Mouse (Mus musculus): Measurements from ENCODE around the gene Pomp.
A peak's percentile ranks its signal among the peaks of the same experiment; 100 is the strongest.

Gene Pomp

DNA sequence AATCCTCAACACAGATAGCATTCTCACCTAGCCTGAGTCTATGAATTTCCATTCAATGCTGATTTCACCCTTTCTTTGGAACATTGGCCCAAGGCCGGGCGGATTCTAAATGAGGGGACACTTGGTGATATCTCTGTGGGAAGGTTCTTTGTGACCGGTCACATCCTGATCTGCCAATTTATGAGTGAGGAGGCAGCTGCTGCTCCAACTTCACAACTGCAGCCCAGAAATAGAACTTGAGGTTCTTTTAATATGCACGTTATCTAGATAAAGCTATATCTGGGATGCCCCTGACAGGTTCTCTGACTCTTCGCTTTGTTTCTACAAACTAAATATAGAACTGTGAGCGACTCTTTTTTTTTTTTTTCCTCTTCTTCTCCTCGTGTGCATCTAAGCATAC lies 10.1 kb upstream of the Pomp start:
- no peak for DNase-seq (ENCODE audit: extremely low read depth, insufficient read length, low spot score)

DNA sequence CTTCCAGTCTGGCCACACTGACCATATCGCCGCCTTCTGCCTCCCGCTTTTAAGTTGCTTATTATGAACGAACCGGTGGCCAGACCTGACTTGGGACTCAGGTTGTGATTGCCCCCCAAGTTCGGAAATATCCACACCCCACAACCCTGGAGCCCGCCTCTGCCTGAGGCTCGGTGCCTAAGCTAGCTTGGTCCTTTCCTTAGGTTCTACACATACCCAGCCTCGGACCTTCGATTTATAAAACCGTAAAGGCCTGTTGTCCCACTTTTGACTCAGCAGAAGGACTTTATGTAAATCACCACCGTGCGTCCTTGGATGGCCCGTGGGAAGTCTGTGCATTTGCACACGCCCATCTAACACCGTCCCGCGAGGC lies 199 bp upstream of the Pomp start:
- DNase-seq (ENCODE audit: extremely low read depth, insufficient read length, low spot score) = no peak

DNA sequence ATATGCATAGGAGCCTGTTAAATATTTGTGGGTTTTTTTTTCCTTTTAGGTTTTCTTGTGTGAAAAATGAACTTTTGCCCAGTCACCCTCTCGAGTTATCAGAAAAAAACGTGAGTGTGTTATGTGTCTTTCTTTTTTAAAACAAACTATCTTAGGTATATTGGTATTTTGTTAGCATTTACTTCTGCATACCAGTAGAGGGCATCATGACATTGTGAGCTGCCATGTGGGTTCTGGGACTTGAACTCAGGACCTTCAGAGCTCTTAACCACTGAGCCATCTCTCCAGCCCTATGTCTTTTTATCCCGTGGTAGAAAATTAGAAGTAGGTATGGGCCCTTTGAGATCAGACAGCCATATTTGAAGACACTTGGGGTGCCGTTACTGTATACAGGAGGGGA lies 8.4 kb downstream of the Pomp start:
- DNase-seq (ENCODE audit: extremely low read depth, insufficient read length, low spot score) = no peak

DNA sequence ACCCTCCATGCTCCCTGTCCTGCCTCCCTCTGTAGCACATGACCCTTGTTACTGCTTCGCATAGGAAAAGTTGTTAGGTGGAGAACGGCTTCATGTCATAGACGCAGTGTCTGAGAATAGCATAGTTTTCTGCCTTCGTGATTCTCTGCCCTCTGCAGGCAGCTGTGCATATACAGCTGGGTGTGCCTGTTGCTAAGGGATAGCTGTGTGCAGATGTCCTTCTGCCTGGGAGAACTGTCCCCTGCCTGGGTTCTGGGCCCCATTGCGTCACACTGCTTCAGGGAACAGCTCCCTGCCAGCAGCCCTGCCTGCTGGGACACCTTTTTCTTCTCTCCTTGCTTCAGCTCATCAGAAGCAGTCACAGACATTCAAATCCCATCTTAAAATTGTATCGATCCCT lies 9.3 kb downstream of the Pomp start:
- no peak for DNase-seq (ENCODE audit: extremely low read depth, insufficient read length, low spot score)

DNA sequence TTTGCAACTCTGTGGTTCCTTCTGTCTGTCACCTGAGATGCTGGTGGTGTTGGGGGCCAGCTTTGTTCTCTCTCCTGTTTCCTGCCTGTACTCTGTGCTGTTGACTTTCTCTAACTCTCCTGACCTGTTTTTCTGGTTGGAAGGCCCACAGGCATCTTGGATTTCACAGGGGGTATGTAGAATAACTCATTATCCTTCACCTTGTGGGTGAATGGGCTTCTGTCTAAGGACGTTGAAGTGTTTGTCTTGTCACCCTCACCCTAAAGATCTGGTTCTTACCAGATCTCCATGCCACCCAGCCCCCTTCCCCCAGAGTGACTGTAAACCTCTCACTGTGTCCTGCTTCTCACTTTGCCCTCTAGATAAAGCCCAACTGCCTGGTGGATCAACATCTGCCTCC lies 10.0 kb downstream of the Pomp start:
- no peak for DNase-seq (ENCODE audit: extremely low read depth, insufficient read length, low spot score)

DNA sequence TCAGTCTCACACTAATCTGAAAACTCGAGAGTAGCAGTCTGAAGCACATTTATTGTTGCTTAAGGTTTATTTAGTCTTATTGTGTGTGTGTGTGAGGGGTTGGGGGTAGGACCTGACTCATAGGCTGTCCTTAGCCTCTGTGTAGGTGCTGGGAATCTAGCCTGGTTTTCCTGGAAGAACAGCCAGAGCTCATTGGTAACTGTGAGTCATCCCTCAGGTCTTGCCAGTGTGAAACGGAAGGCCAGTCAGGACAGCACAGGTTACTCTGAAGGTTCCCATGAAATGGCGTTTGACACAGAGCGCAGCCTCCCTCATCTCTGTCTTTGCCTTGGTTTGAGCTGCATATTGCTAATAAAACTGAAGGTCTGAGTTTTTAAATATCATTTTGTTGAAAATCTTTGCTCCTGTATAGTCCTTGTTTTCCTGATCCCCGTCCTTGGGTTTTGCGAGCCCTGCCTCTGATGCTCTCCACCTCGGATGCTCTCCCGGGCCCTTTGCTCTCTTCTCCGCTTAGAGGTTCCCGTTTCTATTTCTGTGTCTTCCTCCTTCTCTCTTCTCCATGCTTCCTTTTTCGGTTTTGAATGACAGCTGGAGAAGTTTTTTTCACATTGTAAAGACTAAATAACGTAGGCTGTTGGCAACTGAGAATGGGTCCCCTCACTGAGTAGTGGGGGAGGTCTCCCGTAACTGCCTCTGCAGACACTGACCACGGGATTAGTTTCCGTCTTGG lies 11.0 kb downstream of the Pomp start:
- DNase-seq (ENCODE audit: extremely low read depth, insufficient read length, low spot score) = no peak

DNA sequence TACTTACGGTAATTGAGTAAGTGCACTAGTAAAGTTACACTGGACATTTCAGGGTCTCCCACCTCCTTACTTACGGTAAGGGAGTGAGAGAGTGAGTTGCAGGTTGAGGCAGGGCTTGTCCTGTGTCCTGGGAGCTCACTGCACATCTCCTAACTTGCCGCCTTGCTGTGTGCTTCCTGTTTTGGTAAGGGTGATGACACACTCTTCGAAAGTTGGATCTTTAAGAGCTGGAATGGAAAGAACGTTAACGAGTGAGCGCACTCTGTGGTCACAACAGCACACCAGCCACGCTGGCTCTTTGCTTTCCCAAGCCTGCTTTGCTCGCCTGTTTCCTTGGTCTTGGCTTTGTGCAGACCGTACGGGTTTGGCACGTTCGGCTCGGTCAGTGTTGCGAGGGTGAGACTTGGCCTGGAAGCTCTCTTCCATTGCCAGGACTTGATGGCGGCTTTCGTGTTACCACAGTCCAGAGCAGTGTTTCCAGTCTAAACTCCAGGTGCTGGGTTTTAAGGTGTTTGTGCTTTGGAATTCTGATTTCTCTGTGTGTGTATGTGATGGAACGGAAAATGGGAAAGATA lies 14.3 kb downstream of the Pomp start:
- DNase-seq (ENCODE audit: extremely low read depth, insufficient read length, low spot score) = no peak

DNA sequence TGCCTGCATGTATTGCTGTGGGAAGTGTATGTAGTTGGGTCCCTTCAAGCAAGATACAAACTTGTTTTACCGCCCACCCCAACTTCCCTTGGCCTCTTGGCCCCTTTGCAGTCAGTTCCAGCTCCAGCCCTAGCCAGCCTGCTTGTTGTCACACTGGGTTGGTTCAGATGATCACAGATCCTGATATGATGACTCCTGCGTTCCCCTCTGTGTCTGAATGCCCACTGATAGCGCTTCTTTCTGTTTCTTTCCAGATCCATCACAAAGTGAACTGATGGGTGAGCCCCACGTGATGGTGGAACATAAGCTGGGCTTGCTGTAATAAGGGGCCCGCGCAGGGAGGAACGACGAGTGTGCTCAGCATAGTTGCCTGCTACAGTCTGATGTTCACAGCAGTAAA lies 14.9 kb downstream of the Pomp start:
- DNase-seq (ENCODE audit: extremely low read depth, insufficient read length, low spot score) = no peak

DNA sequence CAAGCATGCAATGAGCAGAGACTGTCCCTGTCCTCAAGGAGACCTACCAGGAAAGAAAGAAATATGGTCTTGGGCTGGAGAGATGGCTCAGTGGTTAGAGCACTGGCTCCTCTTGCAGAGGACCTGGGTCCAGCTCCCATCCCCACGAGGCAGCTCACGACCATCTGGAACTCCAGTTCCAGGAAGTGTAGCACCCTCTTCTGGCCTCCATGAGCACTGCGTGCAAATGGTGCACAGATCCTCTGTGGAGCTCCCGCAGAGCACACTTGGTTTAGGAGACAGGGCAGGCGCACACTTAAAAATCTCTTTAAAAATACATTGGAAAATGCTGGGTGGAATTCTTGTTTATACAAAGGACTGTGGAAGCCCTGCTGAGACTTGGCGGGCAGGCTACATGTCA lies 17.3 kb downstream of the Pomp start:
- no peak for DNase-seq (ENCODE audit: extremely low read depth, insufficient read length, low spot score)

DNA sequence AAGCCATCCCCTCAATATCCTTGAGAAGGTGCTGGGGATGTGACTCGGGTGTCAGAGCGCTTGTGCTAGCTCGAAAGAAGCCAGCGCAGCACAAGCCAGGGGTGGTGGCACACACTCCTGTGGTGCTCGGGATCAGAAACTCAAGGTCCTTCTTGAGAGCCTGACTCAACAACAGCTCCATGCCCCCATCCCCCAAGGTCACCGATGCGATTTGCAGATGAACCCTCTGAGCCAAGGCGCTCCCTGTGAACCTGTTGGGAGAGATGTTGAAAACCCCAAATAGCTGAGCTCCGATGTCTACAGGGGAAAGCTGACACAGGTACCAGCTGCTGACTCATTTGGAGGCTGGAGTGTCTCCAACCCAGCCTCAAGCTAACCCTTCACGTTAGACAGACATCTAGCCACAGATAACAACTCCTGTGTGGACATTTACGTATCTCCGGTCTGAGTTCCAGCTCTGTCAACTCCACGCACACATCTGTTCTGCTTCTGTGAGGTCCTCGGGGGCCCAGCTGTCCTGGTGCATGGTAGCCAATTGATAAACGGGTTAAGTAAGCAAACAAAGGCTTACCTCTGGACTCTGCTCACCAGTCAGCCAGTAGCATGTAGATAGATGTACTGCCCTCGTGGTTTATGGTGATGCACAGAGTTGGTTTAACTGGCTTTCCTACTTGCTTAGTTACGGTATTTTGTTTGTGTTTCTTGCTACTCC lies 19.9 kb downstream of the Pomp start:
- DNase-seq (ENCODE audit: extremely low read depth, insufficient read length, low spot score) = no peak

DNA sequence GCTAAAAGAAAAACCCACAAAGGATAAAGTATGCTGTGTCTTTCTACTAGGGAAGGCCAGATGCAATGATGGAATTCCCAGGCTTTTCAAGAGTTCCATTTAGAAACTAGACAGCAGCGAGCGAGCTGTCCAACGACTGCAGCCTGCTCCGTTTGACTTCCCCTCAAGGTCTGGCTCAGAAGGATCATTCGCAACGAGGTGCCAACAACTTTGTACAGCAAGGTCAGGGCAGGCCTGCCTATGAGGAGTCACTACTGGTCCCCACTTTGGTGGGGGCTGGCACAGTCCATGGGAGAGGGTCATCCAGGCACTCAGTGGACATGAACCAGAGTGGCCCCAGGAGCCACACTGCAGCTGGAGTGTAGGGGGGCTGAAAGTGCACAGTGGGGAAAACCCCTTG lies 23.3 kb downstream of the Pomp start:
- DNase-seq (ENCODE audit: extremely low read depth, insufficient read length, low spot score) = no peak

DNA sequence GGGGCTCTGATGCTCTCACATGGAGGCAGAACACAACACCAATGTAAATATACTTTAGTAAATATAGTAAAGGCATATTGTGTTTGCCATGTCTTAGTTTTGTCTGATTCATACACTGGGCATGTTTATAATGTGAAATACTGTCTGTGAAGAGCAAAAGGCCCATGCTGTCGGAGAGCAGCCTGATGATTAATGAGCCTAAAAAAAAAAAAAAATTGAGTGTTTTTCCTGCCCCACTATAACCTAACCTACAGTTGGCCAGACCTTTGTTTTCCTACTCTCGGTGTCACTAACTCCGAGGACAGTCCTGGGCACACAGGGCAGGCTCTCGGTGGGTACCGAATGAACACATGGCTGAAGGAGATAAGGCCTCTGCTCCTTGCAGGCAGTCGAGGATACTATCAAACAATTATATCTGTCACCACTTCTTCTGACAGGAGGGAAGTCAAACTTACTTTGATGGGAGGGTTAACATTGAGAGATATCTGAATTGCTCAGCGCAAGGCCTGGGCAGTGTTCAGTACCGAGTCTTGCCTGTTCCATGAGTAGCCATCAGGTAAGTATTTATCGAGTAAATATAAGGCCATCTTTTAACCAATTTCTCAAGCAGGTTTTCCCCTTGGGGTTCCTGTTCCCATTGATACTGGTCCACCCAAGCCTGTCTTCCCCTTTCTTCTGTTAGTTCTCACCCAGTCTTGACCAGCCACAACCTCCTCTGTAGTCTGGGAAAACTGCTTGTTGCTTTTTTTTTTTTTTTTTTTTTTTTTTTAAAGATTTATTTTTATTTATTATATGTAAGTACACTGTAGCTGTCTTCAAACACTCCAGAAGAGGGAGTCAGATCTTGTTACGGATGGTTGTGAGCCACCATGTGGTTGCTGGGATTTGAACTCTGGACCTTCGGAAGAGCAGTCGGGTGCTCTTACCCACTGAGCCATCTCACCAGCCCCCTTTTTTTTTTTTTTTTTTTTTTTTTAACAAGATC lies 28.3 kb downstream of the Pomp start:
- DNase-seq (ENCODE audit: extremely low read depth, insufficient read length, low spot score) = no peak

DNA sequence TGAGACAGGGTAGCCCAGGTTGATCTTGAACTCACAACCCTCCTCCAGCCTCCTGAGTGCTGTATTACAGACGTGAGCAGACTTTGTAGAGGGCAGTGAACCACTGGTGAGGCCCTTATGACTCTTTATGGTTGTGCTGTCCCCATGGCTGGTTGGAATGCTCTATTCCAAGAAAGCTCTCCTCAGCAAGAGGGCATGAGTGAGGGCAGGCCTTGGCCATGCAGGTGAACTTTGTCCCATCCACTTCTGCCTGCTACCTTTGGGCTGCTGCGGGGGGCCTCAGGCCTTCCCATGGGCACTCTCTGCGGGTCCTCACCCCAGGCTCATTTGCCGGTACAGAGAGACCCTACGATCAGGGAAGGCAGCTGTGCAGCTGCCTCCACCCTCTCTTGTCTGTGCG lies 32.5 kb downstream of the Pomp start:
- no peak for DNase-seq (ENCODE audit: extremely low read depth, insufficient read length, low spot score)

DNA sequence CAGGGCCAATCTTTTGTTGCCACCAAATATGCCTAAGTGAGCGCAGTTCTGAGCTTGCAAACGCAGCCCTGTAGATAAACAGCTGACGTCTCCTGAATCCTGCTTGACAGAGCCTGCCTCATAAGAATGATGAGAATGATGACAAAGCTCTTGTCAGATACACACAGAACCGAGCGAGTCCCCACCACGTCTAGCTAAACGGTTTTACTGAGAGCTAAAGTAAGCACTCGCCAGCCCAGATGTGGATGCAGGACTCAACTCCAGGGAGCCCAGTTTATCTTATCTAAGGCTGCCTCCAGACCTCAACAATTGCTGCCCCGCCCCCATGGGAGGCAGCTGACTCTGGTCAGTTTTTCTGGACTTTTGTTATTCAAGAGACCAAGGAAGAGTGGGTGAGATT lies 32.9 kb downstream of the Pomp start:
- DNase-seq (ENCODE audit: extremely low read depth, insufficient read length, low spot score) = no peak

DNA sequence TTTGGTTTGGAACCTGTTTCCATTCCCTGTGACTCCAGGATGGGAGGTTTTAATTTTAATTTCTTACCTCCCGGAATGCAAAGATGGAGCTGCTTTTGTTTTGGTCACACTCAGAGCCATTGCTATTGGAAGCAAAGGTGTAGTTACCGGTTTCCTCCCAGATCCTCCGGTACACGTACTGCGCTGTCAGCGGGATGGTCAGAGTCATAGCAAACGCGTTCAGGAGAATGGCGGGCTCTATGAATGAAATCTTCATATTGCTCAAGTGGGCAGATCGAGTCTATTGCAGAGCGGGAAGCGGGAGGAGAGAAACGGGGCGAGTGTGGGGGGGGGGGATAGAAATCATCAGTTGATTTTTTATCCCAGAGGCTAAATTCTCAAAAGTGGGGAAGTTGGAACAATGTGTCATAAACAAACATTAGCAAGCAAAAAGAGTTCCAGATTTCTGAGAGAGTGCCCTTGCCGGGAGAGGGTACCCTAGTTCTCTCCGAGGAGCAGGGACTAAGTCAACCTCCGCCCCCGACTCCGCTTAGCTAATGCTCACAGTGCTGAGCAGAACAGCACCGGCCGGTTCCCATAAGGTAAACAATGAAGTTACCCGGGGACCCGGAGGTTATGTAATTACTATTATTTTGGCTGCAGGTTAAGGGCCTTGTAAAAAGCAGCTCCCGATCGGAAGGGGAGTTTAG lies 33.6 kb downstream of the Pomp start:
- no peak for DNase-seq (ENCODE audit: extremely low read depth, insufficient read length, low spot score)

DNA sequence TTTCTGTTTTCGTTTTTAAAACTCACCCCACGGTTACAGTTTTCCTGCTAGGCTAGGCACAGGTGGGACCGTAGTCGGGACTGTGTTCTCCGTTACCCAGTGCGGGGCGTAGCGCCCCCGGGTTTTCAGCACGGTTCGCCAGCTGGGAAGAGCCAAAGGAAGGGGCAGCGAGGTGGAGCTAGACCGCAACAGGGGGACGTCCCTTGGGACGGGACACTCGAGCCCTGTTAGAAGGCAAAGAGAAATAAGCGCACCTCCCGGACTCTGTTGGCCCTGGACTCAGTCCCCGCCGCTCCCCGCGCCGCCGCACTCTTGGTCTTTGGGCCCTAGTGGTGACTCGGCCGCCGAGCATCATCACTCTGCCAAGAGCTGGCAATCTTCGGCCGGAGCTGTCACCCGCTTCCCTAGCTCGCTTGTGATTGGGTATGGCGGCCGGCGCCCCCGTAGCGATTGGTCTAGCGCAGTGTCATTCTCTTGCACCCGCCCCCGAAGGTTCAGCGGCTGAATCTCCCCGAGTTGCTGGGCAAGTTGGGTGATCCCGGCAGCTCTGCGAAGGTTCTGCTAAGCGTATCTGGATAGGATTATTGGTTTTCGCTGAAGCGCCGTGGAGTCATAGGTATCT lies 34.3 kb downstream of the Pomp start, which contains the start of gene Slc46a3:
Slc46a3 (minus strand) TSS at position 361 of the 622 bp plus-strand sequence.
- DNase-seq (ENCODE audit: extremely low read depth, insufficient read length, low spot score) = peak; percentile 95

DNA sequence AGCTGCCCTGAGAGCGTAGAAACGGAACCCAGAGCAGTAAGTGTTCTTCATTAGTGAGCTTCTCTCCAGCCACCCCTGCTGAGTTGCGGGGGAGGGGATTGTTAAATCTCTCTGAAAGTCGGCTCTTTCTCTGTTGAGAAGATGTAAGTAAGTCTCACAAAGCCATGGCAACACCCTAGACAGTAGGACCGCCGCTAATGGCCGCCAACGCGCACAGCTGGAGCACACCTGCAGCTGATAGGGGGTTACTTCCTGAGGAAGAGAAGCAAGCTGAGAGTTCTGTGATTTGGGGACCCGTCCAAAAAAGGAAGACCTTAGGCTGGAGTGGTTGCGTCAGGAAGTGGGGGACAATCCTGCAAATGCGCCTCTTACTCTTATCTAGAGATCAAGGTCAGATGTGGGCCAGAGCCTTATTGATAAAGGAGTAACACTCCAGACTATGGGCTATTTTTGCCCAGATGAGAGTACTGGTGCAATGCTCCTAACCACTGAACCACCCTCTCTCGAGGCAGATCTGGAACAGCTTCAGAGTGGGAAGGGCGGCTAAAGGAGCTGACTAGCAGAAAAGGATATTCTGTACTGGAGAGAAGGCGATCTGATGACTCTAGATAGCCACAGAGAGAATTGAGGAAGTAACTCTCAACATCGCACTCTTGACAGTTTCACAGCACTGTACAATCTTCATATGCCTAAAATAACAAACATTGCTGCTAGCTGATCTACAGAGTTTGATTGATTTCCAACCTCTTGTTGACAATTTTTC lies 35.4 kb downstream of the Pomp start:
- no peak for DNase-seq (ENCODE audit: extremely low read depth, insufficient read length, low spot score)

DNA sequence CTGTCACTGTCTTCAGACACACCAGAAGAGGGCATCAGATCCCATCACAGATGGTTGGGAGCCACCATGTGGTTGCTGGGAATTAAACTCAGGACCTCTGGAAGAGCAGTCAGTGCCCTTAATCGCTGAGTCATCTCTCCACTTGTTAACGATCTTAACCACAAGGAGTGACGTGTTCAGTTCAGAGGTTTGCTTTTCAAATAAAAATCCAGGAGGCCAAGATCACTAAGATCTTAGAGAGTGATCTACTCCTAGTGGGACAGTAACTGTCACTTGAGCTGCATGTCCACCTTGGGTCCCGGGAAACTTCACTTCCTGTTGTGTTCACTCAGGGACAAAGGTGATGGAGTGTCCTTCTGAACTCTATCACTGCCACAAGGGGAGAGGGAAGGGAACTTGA lies 36.2 kb downstream of the Pomp start:
- DNase-seq (ENCODE audit: extremely low read depth, insufficient read length, low spot score) = peak; percentile 45

DNA sequence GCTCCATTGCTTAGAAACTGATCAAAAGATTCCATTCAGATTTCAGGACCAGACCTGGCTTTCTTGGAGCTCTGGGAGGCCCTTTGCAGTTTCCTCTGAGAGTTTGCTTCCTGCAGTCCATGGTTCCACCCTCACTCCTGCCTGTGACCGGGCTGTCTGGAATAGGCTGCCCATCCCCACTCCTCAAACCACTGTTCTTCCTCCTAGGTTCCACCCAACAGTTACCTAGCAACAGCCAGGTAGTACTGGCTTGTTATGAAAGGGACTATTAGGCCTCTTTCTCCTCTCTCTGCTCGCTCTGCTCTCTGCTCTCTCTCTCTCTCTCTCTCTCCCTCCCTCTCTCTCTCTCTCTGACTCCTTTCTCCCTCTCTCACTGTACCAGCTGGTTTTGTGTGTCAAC lies 38.0 kb downstream of the Pomp start:
- DNase-seq (ENCODE audit: extremely low read depth, insufficient read length, low spot score) = no peak
